Mouse (Mus musculus): Measurements from ENCODE around the gene Lpcat3.

DNA sequence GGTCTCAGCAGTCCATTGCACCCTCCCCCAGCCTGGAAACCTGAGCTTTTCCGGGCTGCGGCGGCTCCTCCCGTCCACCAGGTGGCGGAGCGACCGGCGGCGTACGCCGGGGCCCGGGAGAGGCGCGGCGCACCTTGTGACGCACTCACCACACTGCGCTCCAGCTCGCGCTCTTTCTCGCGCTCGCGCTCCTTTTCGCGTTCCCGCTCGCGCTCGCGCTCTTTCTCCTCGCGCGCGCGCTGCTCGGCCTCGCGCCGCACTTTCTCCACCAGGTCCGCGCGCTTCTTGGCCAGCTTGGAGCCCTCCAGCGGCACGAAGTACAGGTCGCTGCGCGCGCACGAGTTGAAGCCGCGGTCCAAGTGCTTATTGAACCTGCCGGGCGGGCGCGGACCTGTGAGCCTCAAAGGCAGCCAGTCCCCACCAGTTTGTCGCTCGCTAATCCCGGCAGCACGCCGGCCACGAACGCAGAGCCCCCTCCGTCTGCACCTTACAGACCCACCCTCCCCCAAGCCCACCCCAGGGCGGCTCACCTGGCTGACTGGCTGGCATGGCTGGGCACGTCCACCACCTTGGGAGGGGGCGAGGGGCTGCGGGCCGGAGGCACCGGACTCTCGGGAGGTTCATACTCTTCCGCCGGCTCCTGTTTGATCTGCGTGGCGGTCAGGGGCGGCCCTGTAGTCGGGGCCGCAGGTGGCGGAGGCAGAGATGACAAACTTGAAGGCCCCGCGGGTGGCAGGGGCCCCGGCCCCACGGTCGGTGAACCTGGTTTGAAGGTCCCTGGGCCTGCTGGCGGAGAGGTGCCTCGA lies 82.9 kb downstream of the Lpcat3 start:
- TF ChIP-seq FLI1 (IDR thresholded peaks at IDR 0.05; ENCODE audit: low read length) (no peak; the same call in 1 of the 2 replicates), GATA1 (IDR thresholded peaks at IDR 0.05; ENCODE audit: borderline replicate concordance, low read length) (no peak)
